Mouse (Mus musculus) forebrain, embryonic 16.5 days (tissue): ENCODE results near the gene Gstt2. TPM values are rescaled to one million over a fixed set of nuclear protein-coding genes. Genes with fewer than 3 reads are reported as not detected.
A peak's percentile ranks its signal among the peaks of the same experiment; 100 is the strongest.

Source experiments
- ATAC-seq: fragments of 200-750 bp; cut with Nextera tagmentation; 2 replicates; pipeline ENCODE4 v1.8.0; 2017; ENCODE audit warnings: mild to moderate bottlenecking, moderate library complexity
- H3K27ac ChIP-seq: fragments of 300-500 bp; sonication (generic); 2 replicates; pipeline ENCODE4 v1.5.1; 2014; ENCODE audit warnings: low read length, control low read depth
- H3K27me3 ChIP-seq: fragments of 300-500 bp; sonication (generic); replicated peaks from 2 replicates; pipeline ENCODE4 v1.6.1; 2014; ENCODE audit warnings: low read length; ENCODE audit not compliant: control insufficient read depth, insufficient read depth
- H3K36me3 ChIP-seq: fragments of 300-500 bp; sonication (generic); 2 replicates; pipeline ENCODE4 v1.6.1; 2014; ENCODE audit not compliant: control insufficient read depth, insufficient read depth
- H3K4me1 ChIP-seq: fragments of 300-500 bp; sonication (generic); replicated peaks from 2 replicates; pipeline ENCODE4 v1.6.1; 2014; ENCODE audit warnings: low read length; ENCODE audit not compliant: control insufficient read depth, insufficient read depth
- H3K4me2 ChIP-seq: fragments of 300-500 bp; sonication (generic); 2 replicates; pipeline ENCODE4 v1.6.1; 2014; ENCODE audit warnings: mild to moderate bottlenecking, low read length, control low read depth
- H3K4me3 ChIP-seq: fragments of 300-500 bp; sonication (generic); replicated peaks from 2 replicates; pipeline ENCODE4 v1.5.1; 2014; ENCODE audit warnings: mild to moderate bottlenecking, low read length, control low read depth
- H3K9ac ChIP-seq: fragments of 300-500 bp; sonication (generic); replicated peaks from 2 replicates; pipeline ENCODE4 v1.6.1; 2014; ENCODE audit warnings: low read depth, low read length, control low read depth
- H3K9me3 ChIP-seq: fragments of 300-500 bp; sonication (generic); 2 replicates; pipeline ENCODE4 v1.6.1; 2016; ENCODE audit warnings: low read length; ENCODE audit not compliant: control insufficient read depth
- WGBS: fragments of 180-500 bp; shearing (Covaris S2); extraction: QIAGEN DNeasy Blood & Tissue Kit; methylation state at CpG from one replicate; pipeline ENCODE4 v1.1.7; 2014; 5-methylcytosine and 5-hydroxymethylcytosine counted together
- polyA plus RNA-seq: library from polyadenylated mRNA; unstranded; fragments of >200 nt; fragmentation: Nextera tagmentation; extraction: Ambion mirVana; gene quantifications from 2 replicates; pipeline ENCODE4 v1.2.1, GENCODE M21; 2015

Gene Gstt2
- polyA plus RNA-seq, 1 experiment from 2014 or later, result 4.2 TPM

GRCm38 (mm10) chr10:75856976-75857375 is 19.8 kb upstream of the Gstt2 start:
- Histone ChIP-seq H3K9me3 (no peaks in the 10 kb centered on the region), H3K4me1 (peaks cover 23% of the 10 kb centered on the region), H3K27me3 (no peaks in the 10 kb centered on the region), H3K36me3 (0 out of 2 replicates have a peak, but pooled peaks cover 2% of the 10 kb centered on the region), H3K27ac (no peak overlapping the region), H3K4me2 (no peak overlapping the region), H3K9ac (no peak overlapping the region), H3K4me3 (no peak overlapping the region)
- ATAC-seq, result no peak
- 83% methylated on average over 3 of the region's 3 CpGs for WGBS

GRCm38 (mm10) chr10:75856155-75856907 is 19.1 kb upstream of the Gstt2 start:
- ATAC-seq, result no peak
- 82% methylated on average over 11 of the region's 11 CpGs for WGBS
- 0 out of 2 replicates have a peak, but pooled peaks cover 2% of the 10 kb centered on the region for H3K36me3 ChIP-seq
- H3K27me3 ChIP-seq, result no peaks in the 10 kb centered on the region
- no peak overlapping the region for H3K27ac ChIP-seq
- H3K9me3 ChIP-seq, result no peaks in the 10 kb centered on the region
- H3K9ac ChIP-seq, result no peak overlapping the region
- H3K4me2 ChIP-seq, result no peak overlapping the region
- no peak overlapping the region for H3K4me3 ChIP-seq
- H3K4me1 ChIP-seq, result peaks cover 23% of the 10 kb centered on the region

GRCm38 (mm10) chr10:75855416-75855981 is 18.3 kb upstream of the Gstt2 start:
- no peak overlapping the region for H3K4me2 ChIP-seq
- 0 out of 2 replicates have a peak, but pooled peaks cover 2% of the 10 kb centered on the region for H3K36me3 ChIP-seq
- no peaks in the 10 kb centered on the region for H3K27me3 ChIP-seq
- WGBS, result 89% methylated on average over 15 of the region's 15 CpGs
- no peak overlapping the region for H3K27ac ChIP-seq
- H3K4me1 ChIP-seq, result peaks cover 18% of the 10 kb centered on the region
- H3K9ac ChIP-seq, result no peak overlapping the region
- H3K9me3 ChIP-seq, result no peaks in the 10 kb centered on the region
- H3K4me3 ChIP-seq, result no peak overlapping the region
- no peak for ATAC-seq

- Histone ChIP-seq H3K4me3 (no peak overlapping the region), H3K9ac (no peak overlapping the region), H3K27ac (no peak overlapping the region), H3K4me2 (no peak overlapping the region), H3K4me1 (peaks cover 14% of the 10 kb centered on the region), H3K27me3 (no peaks in the 10 kb centered on the region), H3K9me3 (no peaks in the 10 kb centered on the region), H3K36me3 (0 out of 2 replicates have a peak, but pooled peaks cover 2% of the 10 kb centered on the region)
- no peak for ATAC-seq
- 81% methylated on average over 6 of the region's 6 CpGs for WGBS
These were observed 17.6 kb upstream of the Gstt2 start for GRCm38 (mm10) chr10:75854791-75855190.

GRCm38 (mm10) chr10:75854096-75854495 is 16.9 kb upstream of the Gstt2 start:
- no peak overlapping the region for H3K4me3 ChIP-seq
- H3K36me3 ChIP-seq, result 0 out of 2 replicates have a peak, but pooled peaks cover 2% of the 10 kb centered on the region
- H3K9me3 ChIP-seq, result no peaks in the 10 kb centered on the region
- ATAC-seq, result no peak
- H3K9ac ChIP-seq, result no peak overlapping the region
- no peak overlapping the region for H3K4me2 ChIP-seq
- 47% methylated on average over 5 of the region's 5 CpGs for WGBS
- no peak overlapping the region for H3K27ac ChIP-seq
- peaks cover 14% of the 10 kb centered on the region for H3K4me1 ChIP-seq
- no peaks in the 10 kb centered on the region for H3K27me3 ChIP-seq

- Histone ChIP-seq H3K9ac (no peak overlapping the region), H3K4me3 (no peak overlapping the region), H3K36me3 (0 out of 2 replicates have a peak, but pooled peaks cover 2% of the 10 kb centered on the region), H3K4me2 (no peak overlapping the region), H3K9me3 (no peaks in the 10 kb centered on the region), H3K27me3 (no peaks in the 10 kb centered on the region), H3K27ac (no peak overlapping the region), H3K4me1 (peaks cover 7% of the 10 kb centered on the region)
- 16% methylated on average over 10 of the region's 10 CpGs for WGBS
- ATAC-seq, result peak; percentile 61
These were observed 16.2 kb upstream of the Gstt2 start for GRCm38 (mm10) chr10:75853452-75853851.

GRCm38 (mm10) chr10:75852539-75853125 is 15.4 kb upstream of the Gstt2 start:
- 94% methylated on average over 12 of the region's 12 CpGs for WGBS

GRCm38 (mm10) chr10:75851681-75852080 is 14.5 kb upstream of the Gstt2 start:
- Histone ChIP-seq H3K27ac (no peak overlapping the region), H3K4me1 (no peaks in the 10 kb centered on the region), H3K9me3 (no peaks in the 10 kb centered on the region), H3K27me3 (no peaks in the 10 kb centered on the region), H3K9ac (no peak overlapping the region), H3K4me2 (no peak overlapping the region), H3K4me3 (no peak overlapping the region), H3K36me3 (no peaks in the 10 kb centered on the region)
- WGBS, result 34% methylated on average over 3 of the region's 3 CpGs
- no peak for ATAC-seq

More at GRCm38 (mm10) chr10:75852539-75853125, 15.4 kb upstream of the Gstt2 start:
- no peak overlapping the region for H3K9ac ChIP-seq
- H3K4me1 ChIP-seq, result peaks cover under 1% of the 10 kb centered on the region; the same call in 1 of the 2 replicates
- no peaks in the 10 kb centered on the region for H3K9me3 ChIP-seq
- no peak for ATAC-seq
- H3K27me3 ChIP-seq, result no peaks in the 10 kb centered on the region
- no peak overlapping the region for H3K27ac ChIP-seq
- no peak overlapping the region for H3K4me2 ChIP-seq
- H3K36me3 ChIP-seq, result 0 out of 2 replicates have a peak, but pooled peaks cover under 1% of the 10 kb centered on the region
- H3K4me3 ChIP-seq, result no peak overlapping the region

GRCm38 (mm10) chr10:75851076-75851475 is 13.9 kb upstream of the Gstt2 start:
- 8% methylated on average over 6 of the region's 6 CpGs for WGBS
- ATAC-seq, result no peak
- no peak overlapping the region for H3K27ac ChIP-seq
- H3K9me3 ChIP-seq, result no peaks in the 10 kb centered on the region
- no peaks in the 10 kb centered on the region for H3K36me3 ChIP-seq
- no peaks in the 10 kb centered on the region for H3K27me3 ChIP-seq
- no peak overlapping the region for H3K4me2 ChIP-seq
- H3K9ac ChIP-seq, result no peak overlapping the region
- no peak overlapping the region for H3K4me3 ChIP-seq
- H3K4me1 ChIP-seq, result no peaks in the 10 kb centered on the region
